Mouse (Mus musculus) neural tube, embryonic 13.5 days (tissue): ENCODE data around the gene Fsd1l. TPM values are rescaled to one million over a fixed set of nuclear protein-coding genes. Genes with fewer than 3 reads are reported as not detected.
"Not testable (repeated sequence)": the region's sequence is repeated elsewhere in the genome, so short reads cannot be mapped to it uniquely, and the experiment has no call there.

Source experiments
- ATAC-seq: fragments of 200-750 bp; cut with Nextera tagmentation; 2 replicates; pipeline ENCODE4 v1.8.0; 2017; ENCODE audit warnings: low read depth, mild to moderate bottlenecking, moderate TSS enrichment, moderate library complexity
- H3K27ac ChIP-seq: fragments of 300-500 bp; sonication (generic); replicated peaks from 2 replicates; pipeline ENCODE4 v1.5.1; 2015; ENCODE audit warnings: moderate library complexity, mild to moderate bottlenecking, inconsistent platforms
- H3K27me3 ChIP-seq: fragments of 300-500 bp; sonication (generic); 2 replicates; pipeline ENCODE4 v1.6.1; 2015; ENCODE audit warnings: mild to moderate bottlenecking, inconsistent platforms
- H3K36me3 ChIP-seq: fragments of 300-500 bp; sonication (generic); 2 replicates; pipeline ENCODE4 v1.6.1; 2015; ENCODE audit warnings: mild to moderate bottlenecking, inconsistent platforms
- H3K4me1 ChIP-seq: fragments of 300-500 bp; sonication (generic); replicated peaks from 2 replicates; pipeline ENCODE4 v1.6.1; 2015; ENCODE audit warnings: inconsistent platforms
- H3K4me2 ChIP-seq: fragments of 300-500 bp; sonication (generic); 2 replicates; pipeline ENCODE4 v1.6.1; 2015; ENCODE audit warnings: inconsistent platforms, mild to moderate bottlenecking, moderate library complexity
- H3K4me3 ChIP-seq: fragments of 300-500 bp; sonication (generic); 2 replicates; pipeline ENCODE4 v1.5.1; 2015; ENCODE audit warnings: mild to moderate bottlenecking, inconsistent platforms
- H3K9ac ChIP-seq: fragments of 300-500 bp; sonication (generic); 2 replicates; pipeline ENCODE4 v1.6.1; 2015; ENCODE audit warnings: moderate library complexity, mild to moderate bottlenecking, inconsistent platforms
- H3K9me3 ChIP-seq: fragments of 300-500 bp; sonication (generic); 2 replicates; pipeline ENCODE4 v1.6.1; 2016; ENCODE audit warnings: inconsistent platforms
- WGBS: fragments of 180-500 bp; shearing (Covaris S2); methylation state at CpG from one replicate; pipeline ENCODE4 v1.1.7; 2015; 5-methylcytosine and 5-hydroxymethylcytosine counted together
- polyA plus RNA-seq: library from polyadenylated mRNA; unstranded; fragments of >200 nt; fragmentation: Nextera tagmentation; extraction: Ambion mirVana; gene quantifications from 2 replicates; pipeline ENCODE4 v1.2.1, GENCODE M21; 2015

Gene Fsd1l
- polyA plus RNA-seq, 1 experiment from 2014 or later, result 33.8 TPM

GRCm38 (mm10) chr4:53713704-53714050 is 82.4 kb downstream of the Fsd1l start, which contains the start of gene Fktn:
Gene Fktn, plus strand, starts transcription at chr4:53713998.
- peak within 1 kb of the TSS; percentile 78 for H3K4me3 ChIP-seq
- H3K36me3 ChIP-seq, result no peaks in the 10 kb centered on the region
- H3K9me3 ChIP-seq, result no peaks in the 10 kb centered on the region
- 8% methylated on average over 7 of the region's 7 CpGs for WGBS
- peaks cover 15% of the 10 kb centered on the region for H3K4me1 ChIP-seq
- H3K4me2 ChIP-seq, result peak within 1 kb of the TSS; percentile 73
- H3K27me3 ChIP-seq, result no peaks in the 10 kb centered on the region
- peak within 1 kb of the TSS; percentile 80 for H3K9ac ChIP-seq
- ATAC-seq, result peak; percentile 78
- H3K27ac ChIP-seq, result peak within 1 kb of the TSS; percentile 94

GRCm38 (mm10) chr4:53714051-53714814 is 83.0 kb downstream of the Fsd1l start:
- ATAC-seq, result peak; percentile 95
- WGBS, result 3% methylated on average over 58 of the region's 58 CpGs

GRCm38 (mm10) chr4:53715977-53716376 is 84.7 kb downstream of the Fsd1l start:
- H3K9ac ChIP-seq, result no peak overlapping the region
- H3K4me3 ChIP-seq, result no peak overlapping the region
- H3K4me1 ChIP-seq, result peaks cover 15% of the 10 kb centered on the region
- no peak for ATAC-seq
- H3K36me3 ChIP-seq, result peaks cover 5% of the 10 kb centered on the region
- no peak overlapping the region for H3K27ac ChIP-seq
- no peaks in the 10 kb centered on the region for H3K27me3 ChIP-seq
- no peaks in the 10 kb centered on the region for H3K9me3 ChIP-seq
- H3K4me2 ChIP-seq, result no peak overlapping the region

More at GRCm38 (mm10) chr4:53714051-53714814, 83.0 kb downstream of the Fsd1l start:
- Histone ChIP-seq H3K4me3 (peak overlapping the region; percentile 78), H3K9me3 (no peaks in the 10 kb centered on the region), H3K4me2 (peak overlapping the region; percentile 73), H3K9ac (peak overlapping the region; percentile 80), H3K27me3 (no peaks in the 10 kb centered on the region), H3K4me1 (peaks cover 15% of the 10 kb centered on the region), H3K27ac (peak overlapping the region; percentile 94), H3K36me3 (no peaks in the 10 kb centered on the region)

- Histone ChIP-seq H3K4me1 (peaks cover 15% of the 10 kb centered on the region), H3K27ac (no peak overlapping the region), H3K4me2 (no peak overlapping the region), H3K27me3 (no peaks in the 10 kb centered on the region), H3K9me3 (no peaks in the 10 kb centered on the region), H3K9ac (no peak overlapping the region), H3K4me3 (no peak overlapping the region), H3K36me3 (peaks cover 18% of the 10 kb centered on the region)
- no peak for ATAC-seq
- WGBS, result 89% methylated on average over 4 of the region's 4 CpGs
These were observed 86.3 kb downstream of the Fsd1l start for GRCm38 (mm10) chr4:53717546-53717945.

GRCm38 (mm10) chr4:53718261-53718660 is 87.0 kb downstream of the Fsd1l start:
- Histone ChIP-seq H3K9ac (no peak overlapping the region), H3K4me2 (no peak overlapping the region), H3K27ac (no peak overlapping the region), H3K9me3 (no peaks in the 10 kb centered on the region), H3K36me3 (peaks cover 19% of the 10 kb centered on the region), H3K4me3 (no peak overlapping the region), H3K4me1 (peaks cover 15% of the 10 kb centered on the region), H3K27me3 (no peaks in the 10 kb centered on the region)
- WGBS, result 84% methylated on average over 5 of the region's 5 CpGs
- no peak for ATAC-seq

- no peak overlapping the region for H3K27ac ChIP-seq
- H3K4me2 ChIP-seq, result no peak overlapping the region
- no peak overlapping the region for H3K9ac ChIP-seq
- 89% methylated on average over 4 of the region's 4 CpGs for WGBS
- H3K4me3 ChIP-seq, result no peak overlapping the region
- no peaks in the 10 kb centered on the region for H3K9me3 ChIP-seq
- no peak for ATAC-seq
- H3K36me3 ChIP-seq, result peaks cover 44% of the 10 kb centered on the region
- H3K27me3 ChIP-seq, result no peaks in the 10 kb centered on the region
- H3K4me1 ChIP-seq, result no peaks in the 10 kb centered on the region
These were observed 91.2 kb downstream of the Fsd1l start for GRCm38 (mm10) chr4:53722506-53722905.

- H3K4me2 ChIP-seq, H3K27me3 ChIP-seq, H3K9ac ChIP-seq, ATAC-seq, H3K4me1 ChIP-seq, H3K27ac ChIP-seq, H3K9me3 ChIP-seq, H3K4me3 ChIP-seq: not testable (repeated sequence)
- peaks cover 62% of the 10 kb centered on the region for H3K36me3 ChIP-seq
- WGBS, result 90% methylated on average over 2 of the region's 2 CpGs
These were observed 94.8 kb downstream of the Fsd1l start for GRCm38 (mm10) chr4:53726100-53726499.

GRCm38 (mm10) chr4:53728121-53728520 is 96.8 kb downstream of the Fsd1l start:
- Histone ChIP-seq H3K4me1 (no peaks in the 10 kb centered on the region), H3K27me3 (no peaks in the 10 kb centered on the region), H3K9ac (no peak overlapping the region), H3K4me3 (no peak overlapping the region), H3K9me3 (no peaks in the 10 kb centered on the region), H3K36me3 (peaks cover 66% of the 10 kb centered on the region), H3K4me2 (no peak overlapping the region), H3K27ac (no peak overlapping the region)
- ATAC-seq, result no peak
- WGBS, result 98% methylated on average over 1 of the region's 1 CpGs

GRCm38 (mm10) chr4:53738956-53739616 is 107.8 kb downstream of the Fsd1l start:
- no peak overlapping the region for H3K4me2 ChIP-seq
- no peak overlapping the region for H3K9ac ChIP-seq
- WGBS, result 42% methylated on average over 6 of the region's 6 CpGs
- H3K4me3 ChIP-seq, result no peak overlapping the region
- no peak overlapping the region for H3K27ac ChIP-seq
- no peaks in the 10 kb centered on the region for H3K4me1 ChIP-seq
- H3K36me3 ChIP-seq, result peaks cover 70% of the 10 kb centered on the region
- no peaks in the 10 kb centered on the region for H3K27me3 ChIP-seq
- H3K9me3 ChIP-seq, result no peaks in the 10 kb centered on the region
- ATAC-seq, result no peak; the same call in 1 of the 2 replicates

- H3K4me2 ChIP-seq, result no peak overlapping the region
- H3K4me3 ChIP-seq, result no peak overlapping the region
- no peaks in the 10 kb centered on the region for H3K9me3 ChIP-seq
- H3K9ac ChIP-seq, result no peak overlapping the region
- no peaks in the 10 kb centered on the region for H3K4me1 ChIP-seq
- no peak for ATAC-seq
- H3K27ac ChIP-seq, result no peak overlapping the region
- no peaks in the 10 kb centered on the region for H3K27me3 ChIP-seq
- peaks cover 41% of the 10 kb centered on the region for H3K36me3 ChIP-seq
These were observed 118.6 kb downstream of the Fsd1l start for GRCm38 (mm10) chr4:53749831-53750230.

- Histone ChIP-seq H3K36me3 (peaks cover 48% of the 10 kb centered on the region), H3K9ac (no peak overlapping the region), H3K4me2 (no peak overlapping the region), H3K27me3 (no peaks in the 10 kb centered on the region), H3K27ac (no peak overlapping the region), H3K4me3 (no peak overlapping the region), H3K4me1 (no peaks in the 10 kb centered on the region), H3K9me3 (no peaks in the 10 kb centered on the region)
- WGBS, result 80% methylated on average over 16 of the region's 16 CpGs
- ATAC-seq, result no peak
These were observed 119.3 kb downstream of the Fsd1l start for GRCm38 (mm10) chr4:53750391-53751120.
